Mouse (Mus musculus) MEL (cell line): ENCODE results near the gene Prkag1. TPM values are rescaled to one million over a fixed set of nuclear protein-coding genes. Genes with fewer than 3 reads are reported as not detected.

ENCODE experiments used
- DNase-seq: peaks from one replicate; pipeline ENCODE4 v3.0.0; 2011; ENCODE audit warnings: low read depth, low spot score
- H3K27ac ChIP-seq: 2 replicates; pipeline ENCODE4 v1.5.1; 2012; ENCODE audit warnings: low read depth, mild to moderate bottlenecking, control low read depth, low read length, moderate library complexity; ENCODE audit not compliant: control insufficient read depth
- H3K27me3 ChIP-seq, 2 experiments: fragments of 150-350 bp in 1 of 2; sonication (generic) in 1 of 2; 2 replicates each; pipeline ENCODE4 v1.6.1; 2012; ENCODE audit warnings: low read length in 2 of 2, mild to moderate bottlenecking in 2 of 2, improper control_type of control experiment in 1 of 2, moderate library complexity in 1 of 2; ENCODE audit not compliant: insufficient read depth in 2 of 2, control insufficient read depth in 1 of 2
- H3K36me3 ChIP-seq, 2 experiments: 2 replicates each; pipeline ENCODE4 v1.6.1; 2012 to 2014; ENCODE audit warnings: low read length in 2 of 2, improper control_type of control experiment in 1 of 2, inconsistent platforms in 1 of 2, mild to moderate bottlenecking in 1 of 2; ENCODE audit not compliant: insufficient read depth in 2 of 2, control insufficient read depth in 1 of 2
- H3K4me1 ChIP-seq, 2 experiments: fragments of 150-350 bp in 1 of 2; sonication (generic) in 1 of 2; 2 replicates each; pipeline ENCODE4 v1.6.1; 2012; ENCODE audit warnings: low read length in 2 of 2, improper control_type of control experiment in 1 of 2, mild to moderate bottlenecking in 1 of 2; ENCODE audit not compliant: insufficient read depth in 2 of 2, control insufficient read depth in 1 of 2
- H3K4me3 ChIP-seq, 2 experiments: fragments of 150-350 bp in 1 of 2; sonication (generic) in 1 of 2; 2 replicates each; pipeline ENCODE4 v1.5.1; 2012; ENCODE audit warnings: low read depth in 2 of 2, low read length in 2 of 2, mild to moderate bottlenecking in 2 of 2, moderate library complexity in 2 of 2, control low read depth in 1 of 2, improper control_type of control experiment in 1 of 2; ENCODE audit not compliant: control insufficient read depth in 1 of 2, insufficient read depth in 1 of 2
- H3K79me2 ChIP-seq: 2 replicates; pipeline ENCODE4 v1.6.1; 2012; ENCODE audit warnings: mild to moderate bottlenecking, low read length, moderate library complexity; ENCODE audit not compliant: control insufficient read depth, poor library complexity, insufficient read depth
- H3K9ac ChIP-seq: 2 replicates; pipeline ENCODE4 v1.6.1; 2012; ENCODE audit warnings: low read depth, mild to moderate bottlenecking, control low read depth, low read length, moderate library complexity; ENCODE audit not compliant: control insufficient read depth, poor library complexity, severe bottlenecking
- H3K9me3 ChIP-seq: fragments of 150-350 bp; sonication (generic); replicated peaks from 2 replicates; pipeline ENCODE4 v1.6.1; 2012; ENCODE audit warnings: mild to moderate bottlenecking, low read length, improper control_type of control experiment, moderate library complexity; ENCODE audit not compliant: insufficient read depth
- BHLHE40 ChIP-seq: IDR thresholded peaks from 2 replicates; pipeline ENCODE4 v1.6.1; 2012; ENCODE audit warnings: low read depth, mild to moderate bottlenecking, inconsistent platforms, low read length, improper control_type of control experiment, borderline replicate concordance
- CHD2 ChIP-seq: IDR thresholded peaks from 2 replicates; pipeline ENCODE4 v1.6.1; 2011; ENCODE audit warnings: low read length, improper control_type of control experiment
- CTCF ChIP-seq, 3 experiments: IDR thresholded peaks in 2 of 3; conservative IDR thresholded peaks in 1 of 3; 2 replicates each; pipeline ENCODE4 v1.5.1; 2011 to 2012; ENCODE audit warnings: low read length in 3 of 3, low read depth in 2 of 3, mild to moderate bottlenecking in 2 of 3, improper control_type of control experiment in 1 of 3, inconsistent platforms in 1 of 3, mixed read lengths in 1 of 3, moderate library complexity in 1 of 3; ENCODE audit not compliant: control insufficient read depth in 1 of 3, insufficient read depth in 1 of 3, poor library complexity in 1 of 3, severe bottlenecking in 1 of 3
- E2F4 ChIP-seq: IDR thresholded peaks from 2 replicates; pipeline ENCODE4 v1.6.1; 2011; ENCODE audit warnings: low read depth, low read length, improper control_type of control experiment, borderline replicate concordance
- ETS1 ChIP-seq: IDR thresholded peaks from 2 replicates; pipeline ENCODE4 v1.6.1; 2012; ENCODE audit warnings: low read depth, mild to moderate bottlenecking, inconsistent platforms, low read length, improper control_type of control experiment, moderate library complexity
- GATA1 ChIP-seq: IDR thresholded peaks from 2 replicates; pipeline ENCODE4 v1.6.1; 2011; ENCODE audit warnings: low read depth, low read length, improper control_type of control experiment
- KAT2A ChIP-seq: conservative IDR thresholded peaks from 2 replicates; pipeline ENCODE4 v1.6.1; 2012; ENCODE audit warnings: low read depth, low read length, improper control_type of control experiment, inconsistent platforms
- MAX ChIP-seq: IDR thresholded peaks from 2 replicates; pipeline ENCODE4 v1.6.1; 2011; ENCODE audit warnings: low read length, improper control_type of control experiment
- MAZ ChIP-seq: IDR thresholded peaks from 2 replicates; pipeline ENCODE4 v1.6.1; 2012; ENCODE audit warnings: low read depth, mild to moderate bottlenecking, inconsistent platforms, low read length, improper control_type of control experiment
- MEF2A ChIP-seq: IDR thresholded peaks from 2 replicates; pipeline ENCODE4 v1.6.1; 2014; ENCODE audit warnings: low read depth, mild to moderate bottlenecking, inconsistent platforms, low read length, improper control_type of control experiment; ENCODE audit not compliant: poor library complexity, insufficient replicate concordance, severe bottlenecking; ENCODE audit errors: extremely low read depth
- MXI1 ChIP-seq: IDR thresholded peaks from 2 replicates; pipeline ENCODE4 v1.6.1; 2011; ENCODE audit warnings: mild to moderate bottlenecking, low read depth, low read length, improper control_type of control experiment
- MYB ChIP-seq: IDR thresholded peaks from 2 replicates; pipeline ENCODE4 v1.6.1; 2011; ENCODE audit warnings: mild to moderate bottlenecking, low read depth, low read length, improper control_type of control experiment
- NELFE ChIP-seq: IDR thresholded peaks from 2 replicates; pipeline ENCODE4 v1.6.1; 2011; ENCODE audit warnings: low read depth, low read length, improper control_type of control experiment
- NRF1 ChIP-seq: IDR thresholded peaks from 2 replicates; pipeline ENCODE4 v1.6.1; 2014; ENCODE audit warnings: low read depth, mild to moderate bottlenecking, inconsistent platforms, low read length, improper control_type of control experiment, moderate library complexity; ENCODE audit not compliant: poor library complexity, insufficient read depth, severe bottlenecking
- POLR2A ChIP-seq, 2 experiments: IDR thresholded peaks; 2 replicates each; pipeline ENCODE4 v1.6.1; 2011 to 2012; ENCODE audit warnings: low read length in 2 of 2, mild to moderate bottlenecking in 2 of 2, control low read depth in 1 of 2, improper control_type of control experiment in 1 of 2, low read depth in 1 of 2, moderate library complexity in 1 of 2; ENCODE audit not compliant: control insufficient read depth in 1 of 2, insufficient read depth in 1 of 2, poor library complexity in 1 of 2
- POLR2AphosphoS5 ChIP-seq: IDR thresholded peaks from 2 replicates; pipeline ENCODE4 v1.6.1; 2012; ENCODE audit warnings: low read depth, borderline replicate concordance, mild to moderate bottlenecking, inconsistent platforms, low read length, moderate library complexity, mixed read lengths
- SIN3A ChIP-seq: IDR thresholded peaks from 2 replicates; pipeline ENCODE4 v1.6.1; 2012; ENCODE audit warnings: low read length, improper control_type of control experiment, inconsistent platforms
- SMC3 ChIP-seq: IDR thresholded peaks from 2 replicates; pipeline ENCODE4 v1.6.1; 2011; ENCODE audit warnings: low read depth, low read length, improper control_type of control experiment
- UBTF ChIP-seq: IDR thresholded peaks from 2 replicates; pipeline ENCODE4 v1.6.1; 2012; ENCODE audit warnings: low read depth, mild to moderate bottlenecking, inconsistent platforms, low read length, improper control_type of control experiment, moderate library complexity, borderline replicate concordance; ENCODE audit not compliant: insufficient read depth
- USF2 ChIP-seq, 2 experiments: IDR thresholded peaks; 2 replicates each; pipeline ENCODE4 v1.6.1; 2011 to 2012; ENCODE audit warnings: improper control_type of control experiment in 2 of 2, low read length in 2 of 2, borderline replicate concordance in 1 of 2, inconsistent platforms in 1 of 2, low read depth in 1 of 2, mild to moderate bottlenecking in 1 of 2; ENCODE audit not compliant: insufficient read depth in 1 of 2
- ZC3H11A ChIP-seq: IDR thresholded peaks from 2 replicates; pipeline ENCODE4 v1.6.1; 2012; ENCODE audit warnings: low read depth, mild to moderate bottlenecking, inconsistent platforms, low read length, improper control_type of control experiment
- ZKSCAN1 ChIP-seq: IDR thresholded peaks from 2 replicates; pipeline ENCODE4 v1.6.1; 2012; ENCODE audit warnings: low read depth, mild to moderate bottlenecking, inconsistent platforms, low read length, improper control_type of control experiment, moderate library complexity
- ZMIZ1 ChIP-seq: IDR thresholded peaks from 2 replicates; pipeline ENCODE4 v1.6.1; 2012; ENCODE audit warnings: low read depth, mild to moderate bottlenecking, inconsistent platforms, low read length, improper control_type of control experiment, moderate library complexity
- polyA plus RNA-seq, 2 experiments: library from polyadenylated mRNA; stranded (reverse) in 1 of 2; unstranded in 1 of 2; fragments of >175 nt in 1 of 2; fragments of >200 nt in 1 of 2; gene quantifications; 2 replicates each; pipeline versions ENCODE4 v1.2.1 to v1.2.4; 2012; ENCODE audit warnings: low replicate concordance in 2 of 2, low read depth in 1 of 2; ENCODE audit not compliant: insufficient read length in 2 of 2, insufficient read depth in 1 of 2, missing spikeins in 1 of 2
- total RNA-seq: library from RNA; depleted of rRNA; stranded (reverse); fragments of 300-350 nt; gene quantifications from 2 replicates; pipeline ENCODE4 v1.2.3, GENCODE M21; 2012

Gene Prkag1
- total and polyA plus RNA-seq, 3 experiments: 122 to 348 (median 141) TPM

- TF ChIP-seq MEF2A (no peak), NRF1 (no peak), ZKSCAN1 (no peak), MXI1 (no peak), POLR2AphosphoS5 (no peak; the same call in 1 of the 2 replicates), CTCF (IDR thresholded peaks at IDR 0.05 in 2 of 3, conservative IDR thresholded peaks at IDR 0.05 in 1 of 3; ENCODE audit: control insufficient read depth in 1 of 3, insufficient read depth in 1 of 3, low read depth in 2 of 3, low read length in 3 of 3, poor library complexity in 1 of 3, severe bottlenecking in 1 of 3) (no peak), CHD2 (no peak), SIN3A (0 out of 2 replicates have a peak, but pooled peaks have one; percentile 13)
- TF ChIP-seq, all 39 proteins: peak for 12
These were observed 59.4 kb downstream of the Prkag1 start (continued) for GRCm38 (mm10) chr15:98771813-98772425.

GRCm38 (mm10) chr15:98768259-98768658 is 63.1 kb downstream of the Prkag1 start:
- H3K79me2 ChIP-seq: no peaks in the 10 kb centered on the region; the same call in 1 of the 2 replicates
- no peak overlapping the region for H3K4me3 ChIP-seq
- no peak overlapping the region for H3K27ac ChIP-seq
- H3K9ac ChIP-seq: no peak overlapping the region
- DNase-seq: no peak
- TF ChIP-seq POLR2A (IDR thresholded peaks at IDR 0.05; ENCODE audit: control insufficient read depth in 1 of 2, insufficient read depth in 1 of 2, low read depth in 1 of 2, low read length in 2 of 2, poor library complexity in 1 of 2) (no peak), E2F4 (no peak), ETS1 (no peak), UBTF (no peak), ZKSCAN1 (no peak), BHLHE40 (no peak), ZC3H11A (no peak), SIN3A (no peak), MAX (no peak), MAZ (no peak)
- H3K9me3 ChIP-seq: no peaks in the 10 kb centered on the region
- H3K4me1 ChIP-seq: peaks cover 1 to 5% of the 10 kb centered on the region in 2 experiments; a peak in 1 of 4 replicates
- peaks cover 0 to 8% of the 10 kb centered on the region in 2 experiments; a peak in 2 of 4 replicates for H3K36me3 ChIP-seq
- H3K27me3 ChIP-seq: no peaks in the 10 kb centered on the region; a peak in 2 of 4 replicates

- Histone ChIP-seq H3K79me2 (peaks cover 20% of the 10 kb centered on the region), H3K4me1 (peaks cover 3 to 17% of the 10 kb centered on the region in 2 experiments; a peak in 2 of 4 replicates), H3K9me3 (no peaks in the 10 kb centered on the region), H3K27me3 (no peaks in the 10 kb centered on the region; a peak in 2 of 4 replicates), H3K36me3 (peaks cover 0 to 9% of the 10 kb centered on the region in 2 experiments; a peak in 2 of 4 replicates), H3K9ac (no peak overlapping the region), H3K4me3 (no peak overlapping the region), H3K27ac (no peak overlapping the region)
- no peak for DNase-seq
- no peak for TF ChIP-seq ETS1
- TF ChIP-seq KAT2A: no peak
- no peak for TF ChIP-seq USF2 (IDR thresholded peaks at IDR 0.05; ENCODE audit: borderline replicate concordance in 1 of 2, insufficient read depth in 1 of 2, low read depth in 1 of 2, low read length in 2 of 2)
- no peak for TF ChIP-seq NELFE
- no peak for TF ChIP-seq SMC3
- TF ChIP-seq ZMIZ1: no peak
- no peak for TF ChIP-seq GATA1
- TF ChIP-seq POLR2AphosphoS5: no peak
- TF ChIP-seq CTCF (IDR thresholded peaks at IDR 0.05 in 2 of 3, conservative IDR thresholded peaks at IDR 0.05 in 1 of 3; ENCODE audit: control insufficient read depth in 1 of 3, insufficient read depth in 1 of 3, low read depth in 2 of 3, low read length in 3 of 3, poor library complexity in 1 of 3, severe bottlenecking in 1 of 3): no peak
- no peak for TF ChIP-seq MYB
These were observed 65.4 kb downstream of the Prkag1 start for GRCm38 (mm10) chr15:98765929-98766328.
